Mouse (Mus musculus): Measurements from ENCODE around the gene Fiz1. TPM values are rescaled to one million over a fixed set of nuclear protein-coding genes. Genes with fewer than 3 reads are reported as not detected.
"Not testable (repeated sequence)": the region's sequence is repeated elsewhere in the genome, so short reads cannot be mapped to it uniquely, and the experiment has no call there.

The Fiz1 gene
- polyA plus RNA-seq, 1 experiment from 2014 or later, result 65.1 TPM

- Histone ChIP-seq H3K9me3 (peaks cover 53% of the 10 kb centered on the region), H3K4me3 (no peak within 1 kb of the TSS), H3K27ac (no peak within 1 kb of the TSS), H3K27me3 (ENCODE audit: insufficient read depth, poor library complexity, severe bottlenecking) (peaks cover 16% of the 10 kb centered on the region; the same call in 1 of the 2 replicates), H3K36me3 (peaks cover 77% of the 10 kb centered on the region), H3K4me1 (replicated peaks) (peaks cover 7% of the 10 kb centered on the region)
- DNase-seq (ENCODE audit: low spot score), result no peak
- WGBS, result 92% methylated on average over 3 of the region's 3 CpGs
These were observed 19.3 kb upstream of the Fiz1 start, which contains the start of gene 4632433K11Rik for GRCm38 (mm10) chr7:5033818-5034217. Gene 4632433K11Rik, plus strand, starts transcription at chr7:5034118.

- H3K36me3 ChIP-seq, result peaks cover 99% of the 10 kb centered on the region
- no peak for DNase-seq (ENCODE audit: low spot score)
- 74% methylated on average over 46 of the region's 46 CpGs for WGBS
- no peaks in the 10 kb centered on the region for H3K4me1 ChIP-seq (replicated peaks)
- H3K9me3 ChIP-seq, result peaks cover 54% of the 10 kb centered on the region
- H3K4me3 ChIP-seq, result 0 out of 2 replicates have a peak overlapping the region, but pooled peaks have one; percentile 7
- H3K27ac ChIP-seq, result no peak overlapping the region
- peaks cover 16% of the 10 kb centered on the region; the same call in 1 of the 2 replicates for H3K27me3 ChIP-seq (ENCODE audit: insufficient read depth, poor library complexity, severe bottlenecking)
These were observed 17.0 kb upstream of the Fiz1 start for GRCm38 (mm10) chr7:5031496-5031895.

DNA sequence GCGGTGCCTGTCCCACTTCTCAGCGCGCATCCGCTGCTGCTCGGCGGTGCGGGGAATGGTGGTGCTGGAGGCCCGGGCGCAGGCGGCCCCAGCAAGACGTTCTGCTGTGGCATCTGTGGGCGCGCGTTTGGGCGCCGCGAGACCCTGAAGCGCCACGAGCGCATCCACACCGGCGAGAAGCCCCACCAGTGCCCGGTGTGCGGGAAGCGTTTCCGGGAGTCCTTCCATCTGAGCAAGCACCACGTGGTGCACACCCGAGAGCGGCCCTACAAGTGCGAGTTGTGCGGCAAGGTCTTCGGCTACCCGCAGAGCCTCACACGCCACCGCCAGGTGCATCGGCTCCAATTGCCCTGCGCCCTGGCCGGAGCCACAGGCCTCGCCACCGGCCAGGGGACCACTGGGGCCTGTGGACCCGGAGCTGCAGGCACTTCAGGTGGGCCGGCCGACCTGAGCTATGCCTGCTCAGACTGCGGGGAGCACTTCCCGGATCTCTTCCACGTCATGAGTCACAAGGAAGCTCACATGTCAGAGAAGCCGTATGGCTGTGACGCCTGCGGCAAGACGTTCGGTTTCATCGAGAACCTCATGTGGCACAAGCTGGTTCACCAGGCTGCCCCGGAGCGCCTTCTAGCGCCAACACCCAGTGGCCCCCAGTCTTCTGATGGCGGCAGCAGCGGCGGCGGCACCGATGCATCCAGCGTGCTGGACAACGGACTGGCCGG, 16.2 kb upstream of the Fiz1 start:
- 81% methylated on average over 63 of the region's 63 CpGs for WGBS
- H3K9me3 ChIP-seq, result peaks cover 49% of the 10 kb centered on the region
- H3K36me3 ChIP-seq, result peaks cover 99% of the 10 kb centered on the region
- peak overlapping the region; percentile 11; the same call in 1 of the 2 replicates for H3K4me3 ChIP-seq
- H3K27ac ChIP-seq, result no peak overlapping the region
- peaks cover 16% of the 10 kb centered on the region; the same call in 1 of the 2 replicates for H3K27me3 ChIP-seq (ENCODE audit: insufficient read depth, poor library complexity, severe bottlenecking)
- no peak for DNase-seq (ENCODE audit: low spot score)
- no peaks in the 10 kb centered on the region for H3K4me1 ChIP-seq (replicated peaks)

DNA sequence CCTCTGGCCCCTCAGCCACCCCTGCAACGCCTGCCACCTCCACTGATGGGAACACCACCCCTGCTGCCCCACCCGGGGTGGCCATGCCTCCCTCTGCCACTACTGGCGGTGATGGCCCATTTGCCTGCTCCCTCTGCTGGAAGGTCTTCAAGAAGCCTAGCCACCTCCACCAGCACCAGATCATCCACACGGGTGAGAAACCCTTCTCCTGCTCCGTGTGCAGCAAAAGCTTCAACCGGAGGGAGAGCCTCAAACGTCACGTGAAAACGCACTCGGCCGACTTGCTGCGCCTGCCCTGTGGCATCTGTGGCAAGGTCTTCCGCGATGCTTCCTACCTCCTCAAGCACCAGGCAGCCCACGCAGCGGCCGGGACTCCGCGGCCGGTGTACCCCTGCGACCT, 15.4 kb upstream of the Fiz1 start:
- H3K27me3 ChIP-seq (ENCODE audit: insufficient read depth, poor library complexity, severe bottlenecking), result peaks cover 16% of the 10 kb centered on the region; the same call in 1 of the 2 replicates
- WGBS, result 89% methylated on average over 21 of the region's 21 CpGs
- H3K36me3 ChIP-seq, result peaks cover 98% of the 10 kb centered on the region
- DNase-seq (ENCODE audit: low spot score), result no peak
- no peaks in the 10 kb centered on the region for H3K4me1 ChIP-seq (replicated peaks)
- peak overlapping the region; percentile 11; the same call in 1 of the 2 replicates for H3K4me3 ChIP-seq
- no peak overlapping the region for H3K27ac ChIP-seq
- peaks cover 44% of the 10 kb centered on the region for H3K9me3 ChIP-seq

GRCm38 (mm10) chr7:5029543-5029942, 15.0 kb upstream of the Fiz1 start:
- H3K36me3 ChIP-seq, result peaks cover 98% of the 10 kb centered on the region

DNA sequence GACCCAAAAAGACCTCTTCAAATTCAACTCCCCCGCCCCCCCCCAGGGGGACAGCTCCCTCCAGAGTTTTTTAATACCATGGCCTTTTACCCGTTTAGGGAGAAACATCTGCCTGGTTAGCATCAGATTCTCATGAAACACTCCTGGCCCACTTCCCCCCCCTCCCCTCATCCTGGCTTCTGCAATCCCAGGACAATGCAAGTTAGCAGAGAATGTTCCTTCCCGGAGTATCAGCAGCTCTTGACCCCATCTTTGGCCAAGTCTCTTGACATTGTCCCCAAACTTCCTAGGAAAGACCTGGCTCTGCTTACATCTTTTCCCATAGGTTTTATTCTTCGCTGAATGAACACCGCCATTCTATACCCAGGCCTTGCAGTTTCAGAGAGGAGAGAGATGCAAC, 6.7 kb upstream of the Fiz1 start:
- Histone ChIP-seq H3K27ac (peak overlapping the region; percentile 97), H3K27me3 (ENCODE audit: insufficient read depth, poor library complexity, severe bottlenecking) (no peaks in the 10 kb centered on the region), H3K4me1 (replicated peaks) (peaks cover 24% of the 10 kb centered on the region), H3K9me3 (peaks cover 4% of the 10 kb centered on the region; the same call in 1 of the 2 replicates), H3K4me3 (peak overlapping the region; percentile 90), H3K36me3 (peaks cover 59% of the 10 kb centered on the region)
- no peak for DNase-seq (ENCODE audit: low spot score)
- 54% methylated on average over 5 of the region's 5 CpGs for WGBS

More at GRCm38 (mm10) chr7:5029543-5029942, 15.0 kb upstream of the Fiz1 start:
- H3K4me3 ChIP-seq, result peak overlapping the region; percentile 11; the same call in 1 of the 2 replicates
- H3K27me3 ChIP-seq (ENCODE audit: insufficient read depth, poor library complexity, severe bottlenecking), result peaks cover 16% of the 10 kb centered on the region; the same call in 1 of the 2 replicates
- peaks cover 44% of the 10 kb centered on the region for H3K9me3 ChIP-seq
- no peak for DNase-seq (ENCODE audit: low spot score)
- H3K4me1 ChIP-seq (replicated peaks), result no peaks in the 10 kb centered on the region
- H3K27ac ChIP-seq, result no peak overlapping the region
- 94% methylated on average over 22 of the region's 22 CpGs for WGBS

GRCm38 (mm10) chr7:5020685-5021084, 6.2 kb upstream of the Fiz1 start:
- H3K27ac ChIP-seq, result peak overlapping the region; percentile 97
- no peaks in the 10 kb centered on the region for H3K27me3 ChIP-seq (ENCODE audit: insufficient read depth, poor library complexity, severe bottlenecking)
- H3K36me3 ChIP-seq, result peaks cover 54% of the 10 kb centered on the region
- no peak for DNase-seq (ENCODE audit: low spot score)
- peak overlapping the region; percentile 90 for H3K4me3 ChIP-seq
- peaks cover 29% of the 10 kb centered on the region for H3K4me1 ChIP-seq (replicated peaks)
- 2% methylated on average over 15 of the region's 15 CpGs for WGBS
- H3K9me3 ChIP-seq, result peaks cover 4% of the 10 kb centered on the region; the same call in 1 of the 2 replicates

DNA sequence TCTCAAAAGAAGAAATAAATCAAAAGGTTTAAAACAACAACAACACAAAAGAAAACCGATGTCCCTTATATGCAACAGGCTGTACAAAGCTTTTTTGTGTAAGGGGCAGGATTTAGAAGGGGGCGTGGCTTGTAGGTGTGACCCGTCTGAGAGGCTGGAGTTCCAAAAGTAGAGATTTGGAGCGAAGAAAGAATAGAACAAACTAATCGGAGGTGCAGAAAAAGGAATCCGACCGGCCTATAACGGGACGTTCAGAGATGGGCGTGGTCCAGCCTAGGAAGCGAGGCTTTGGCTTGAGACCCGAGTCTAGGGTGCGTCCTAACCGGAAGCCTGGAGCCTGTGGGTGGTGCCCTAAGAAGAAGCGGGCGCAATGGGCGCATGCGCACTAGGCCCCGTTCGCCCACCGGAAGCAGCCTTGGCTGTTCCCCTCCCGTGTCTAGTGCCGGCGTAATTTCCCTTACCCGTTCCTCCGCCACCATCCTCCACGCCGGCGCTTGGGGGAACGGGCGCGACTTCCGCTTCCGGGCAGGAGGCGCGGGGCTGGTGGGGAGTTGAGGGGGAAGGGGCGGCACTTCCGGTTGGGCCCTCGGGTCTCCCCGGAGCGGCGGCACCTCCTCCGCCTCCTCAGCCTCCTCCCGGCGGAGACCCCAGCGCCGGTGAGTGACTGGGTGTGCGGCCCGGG, 5.6 kb upstream of the Fiz1 start, which contains the start of the genes Zfp865 and Ccdc106:
Gene Zfp865, plus strand, starts transcription at position 377 of the 682 bp plus-strand sequence.
Gene Ccdc106, plus strand, starts transcription at position 554 of the 682 bp plus-strand sequence.
- Histone ChIP-seq H3K4me3 (peak within 1 kb of the TSS; percentile 90), H3K4me1 (replicated peaks) (peaks cover 31% of the 10 kb centered on the region), H3K27me3 (ENCODE audit: insufficient read depth, poor library complexity, severe bottlenecking) (no peaks in the 10 kb centered on the region), H3K9me3 (peaks cover 4% of the 10 kb centered on the region; the same call in 1 of the 2 replicates), H3K27ac (peak within 1 kb of the TSS; percentile 97), H3K36me3 (peaks cover 49% of the 10 kb centered on the region)
- under 1% methylated on average over 49 of the region's 49 CpGs for WGBS
- DNase-seq (ENCODE audit: low spot score), result peak; percentile 99

GRCm38 (mm10) chr7:5019576-5019975, 5.1 kb upstream of the Fiz1 start:
- Histone ChIP-seq H3K27ac (peak overlapping the region; percentile 97), H3K36me3 (peaks cover 44% of the 10 kb centered on the region), H3K4me1 (replicated peaks) (peaks cover 31% of the 10 kb centered on the region), H3K4me3 (peak overlapping the region; percentile 90)
- H3K27me3 ChIP-seq (ENCODE audit: insufficient read depth, poor library complexity, severe bottlenecking); DNase-seq (ENCODE audit: low spot score); H3K9me3 ChIP-seq: not testable (repeated sequence)
- WGBS, result 37% methylated on average over 8 of the region's 8 CpGs

DNA sequence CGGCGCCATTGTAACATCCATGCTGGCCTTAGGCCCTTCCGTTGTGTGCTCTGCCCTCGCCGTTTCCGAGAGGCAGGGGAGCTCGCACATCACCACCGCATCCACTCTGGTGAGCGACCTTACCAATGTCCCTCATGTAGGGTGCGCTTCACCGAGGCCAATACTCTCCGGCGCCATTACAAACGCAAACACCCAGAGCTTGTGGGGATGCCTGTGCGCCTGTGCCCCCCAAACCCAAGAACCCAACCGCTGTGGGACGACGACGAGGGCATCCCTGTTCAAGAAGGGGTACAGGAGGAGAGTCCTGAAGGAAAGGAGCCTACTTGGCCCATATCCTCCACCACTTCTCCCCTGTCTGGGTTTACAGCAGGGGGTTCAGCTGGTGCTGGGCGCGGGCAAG, 3.4 kb upstream of the Fiz1 start:
- Histone ChIP-seq H3K9me3 (peaks cover 4% of the 10 kb centered on the region; the same call in 1 of the 2 replicates), H3K4me3 (peak overlapping the region; percentile 11; the same call in 1 of the 2 replicates), H3K27me3 (ENCODE audit: insufficient read depth, poor library complexity, severe bottlenecking) (no peaks in the 10 kb centered on the region), H3K36me3 (peaks cover 30% of the 10 kb centered on the region), H3K4me1 (replicated peaks) (peaks cover 38% of the 10 kb centered on the region), H3K27ac (no peak overlapping the region)
- whole genome bisulfite sequencing, result 96% methylated on average over 21 of the region's 21 CpGs
- no peak for DNase-seq (ENCODE audit: low spot score)

DNA sequence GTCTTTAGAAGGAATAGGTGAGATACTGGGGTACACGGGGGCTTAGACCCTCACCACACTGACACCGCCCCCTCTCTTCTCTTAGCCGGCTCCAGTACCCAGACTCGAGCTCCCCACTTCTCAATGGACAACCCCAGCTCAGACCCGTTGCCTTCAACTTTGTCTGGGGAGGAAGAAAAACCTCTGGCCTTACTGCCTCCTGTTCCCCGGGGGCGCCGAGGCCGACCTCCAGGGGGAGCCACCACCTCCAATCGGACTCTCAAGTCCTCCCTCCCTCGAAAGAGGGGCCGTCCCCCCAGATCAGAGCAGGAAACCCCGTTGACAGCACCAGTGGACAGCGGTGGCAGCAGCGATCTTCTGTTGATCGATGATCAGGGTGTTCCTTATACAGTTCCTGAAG, 2.9 kb upstream of the Fiz1 start:
- H3K4me1 ChIP-seq (replicated peaks), result peaks cover 38% of the 10 kb centered on the region

DNA sequence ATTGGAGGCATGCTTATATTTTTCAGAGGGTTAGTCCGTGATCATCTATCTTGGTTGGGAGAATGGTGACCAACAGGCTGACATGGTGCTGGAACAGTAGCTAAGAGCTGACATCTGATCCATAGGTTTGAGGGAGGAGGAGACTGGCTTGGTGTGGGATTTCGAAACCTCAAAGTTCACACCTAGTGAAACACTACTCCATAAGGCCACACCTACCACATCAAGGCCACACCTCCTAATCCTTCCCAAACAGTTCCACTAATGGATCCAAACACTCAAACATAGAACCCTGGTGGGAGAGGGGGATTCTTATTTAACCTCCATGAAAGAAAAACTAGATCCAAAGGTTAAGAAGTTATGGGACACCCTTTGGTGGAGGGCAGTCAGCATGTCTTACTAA, 2.4 kb upstream of the Fiz1 start:
- Histone ChIP-seq H3K4me3 (0 out of 2 replicates have a peak overlapping the region, but pooled peaks have one; percentile 3), H3K9me3 (peaks cover 4% of the 10 kb centered on the region; the same call in 1 of the 2 replicates)
- 94% methylated on average over 2 of the region's 2 CpGs for WGBS

More for the DNA sequence above, 2.9 kb upstream of the Fiz1 start:
- no peaks in the 10 kb centered on the region for H3K27me3 ChIP-seq (ENCODE audit: insufficient read depth, poor library complexity, severe bottlenecking)
- peak overlapping the region; percentile 3; the same call in 1 of the 2 replicates for H3K4me3 ChIP-seq
- peaks cover 4% of the 10 kb centered on the region; the same call in 1 of the 2 replicates for H3K9me3 ChIP-seq
- H3K36me3 ChIP-seq, result peaks cover 30% of the 10 kb centered on the region
- 90% methylated on average over 16 of the region's 16 CpGs for WGBS
- no peak overlapping the region for H3K27ac ChIP-seq
- no peak for DNase-seq (ENCODE audit: low spot score)

More for the DNA sequence above, 2.4 kb upstream of the Fiz1 start:
- Histone ChIP-seq H3K4me1 (replicated peaks) (peaks cover 34% of the 10 kb centered on the region), H3K27me3 (ENCODE audit: insufficient read depth, poor library complexity, severe bottlenecking) (no peaks in the 10 kb centered on the region), H3K36me3 (peaks cover 30% of the 10 kb centered on the region), H3K27ac (no peak overlapping the region)
- no peak for DNase-seq (ENCODE audit: low spot score)
